Mouse (Mus musculus) hematopoietic stem cell, adult 5-6 weeks (primary cell): ENCODE results near the gene Adat1. TPM values are rescaled to one million over a fixed set of nuclear protein-coding genes. Genes with fewer than 3 reads are reported as not detected.
"Not testable (repeated sequence)": the region's sequence is repeated elsewhere in the genome, so short reads cannot be mapped to it uniquely, and the experiment has no call there.

ENCODE experiments used
- ATAC-seq, 2 experiments: fragments of 125-278 bp in 1 of 2; replicated peaks in 1 of 2; 2 replicates each; pipeline ENCODE4 v1.8.0; 2016 to 2017; ENCODE audit warnings: inconsistent platforms in 2 of 2, mild to moderate bottlenecking in 2 of 2, moderate number of reproducible peaks in 2 of 2, low read depth in 1 of 2, moderate TSS enrichment in 1 of 2; ENCODE audit not compliant: low FRiP score in 2 of 2, poor library complexity in 2 of 2, severe bottlenecking in 2 of 2, insufficient read depth in 1 of 2, low TSS enrichment in 1 of 2
- total RNA-seq: library from RNA; stranded (forward); fragments of 172-1452, 232-1000 nt; gene quantifications from 2 replicates; pipeline ENCODE4 v1.2.3, GENCODE M21; 2017

Gene Adat1
- total RNA-seq, 1 experiment from 2014 or later, result 5.6 TPM

DNA sequence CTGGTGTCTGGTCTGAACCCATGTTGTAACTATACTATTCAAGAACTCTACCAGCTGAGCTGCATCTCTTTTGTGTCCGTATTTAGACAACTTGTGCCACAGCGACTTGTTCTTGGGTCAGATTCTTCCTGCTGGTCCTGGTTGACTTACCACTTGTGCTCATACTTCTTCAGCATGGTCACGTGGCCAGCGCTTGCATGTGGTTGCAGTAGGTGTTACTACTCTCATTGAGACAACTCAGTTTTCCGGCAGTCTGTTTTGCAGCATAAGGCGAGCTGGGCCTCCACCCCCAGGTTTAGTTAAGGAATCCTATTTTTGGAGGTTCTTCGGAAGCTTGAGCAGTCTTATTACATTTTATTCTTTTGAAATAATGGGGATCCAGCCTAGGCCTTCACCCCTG lies 40.8 kb downstream of the Adat1 start:
- no peak for ATAC-seq

DNA sequence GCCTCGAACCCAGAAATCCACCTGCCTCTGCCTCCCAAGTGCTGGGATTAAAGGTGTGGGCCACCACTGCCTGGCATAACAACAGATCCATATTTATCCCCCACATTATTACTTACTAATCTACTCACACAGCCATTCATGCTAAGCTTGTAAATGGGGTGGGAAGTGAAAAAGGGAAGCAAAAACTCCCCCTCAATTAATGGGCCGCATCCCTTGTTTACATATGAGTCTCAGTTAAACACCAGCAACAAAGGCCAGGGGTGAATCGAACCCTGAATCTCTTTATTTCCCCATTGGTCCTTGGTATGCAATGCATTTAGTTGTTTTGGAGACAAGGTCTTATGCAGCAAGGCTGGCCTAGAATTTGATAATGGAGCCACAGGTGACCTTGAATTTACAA lies 41.3 kb downstream of the Adat1 start:
- no peak for ATAC-seq

DNA sequence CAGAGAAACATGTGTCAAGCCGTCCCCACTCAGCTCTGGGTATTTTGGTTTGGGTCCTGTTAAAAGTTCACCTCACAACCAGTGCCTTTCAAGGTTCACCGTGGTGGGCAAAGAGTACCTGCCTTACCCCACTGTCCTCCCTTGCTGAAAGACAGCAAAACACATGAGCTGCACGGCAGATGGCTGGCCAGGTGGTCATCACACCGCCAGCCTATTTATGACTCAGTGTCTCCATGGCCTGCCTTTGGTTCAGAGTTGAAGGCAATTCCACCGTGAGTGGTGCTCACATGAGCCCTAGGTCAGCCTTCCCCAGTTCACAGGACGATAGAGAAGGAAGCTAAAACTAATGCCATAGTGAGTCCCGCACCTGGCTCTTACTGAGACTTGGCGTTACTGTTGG lies 44.1 kb downstream of the Adat1 start:
- no peak for ATAC-seq

DNA sequence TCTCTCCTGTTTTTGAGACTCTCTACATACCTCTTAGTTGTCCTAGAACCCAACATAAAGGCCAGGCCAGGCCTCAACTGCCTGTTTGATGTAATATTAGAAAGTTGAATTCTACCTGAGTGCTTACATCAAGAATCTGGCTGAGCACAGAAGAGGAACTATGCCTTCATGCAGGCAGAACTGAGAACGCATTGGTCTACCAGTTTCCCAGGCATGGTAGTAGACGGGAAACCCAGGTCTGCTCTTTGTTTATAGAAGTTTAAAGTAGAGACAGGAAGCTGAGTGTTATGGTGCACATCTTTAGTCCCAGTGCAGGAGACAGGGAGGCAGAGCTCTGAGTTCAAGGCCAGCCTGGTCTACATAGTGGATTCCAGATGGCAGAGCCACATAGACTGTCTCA lies 45.0 kb downstream of the Adat1 start:
- no peak for ATAC-seq

DNA sequence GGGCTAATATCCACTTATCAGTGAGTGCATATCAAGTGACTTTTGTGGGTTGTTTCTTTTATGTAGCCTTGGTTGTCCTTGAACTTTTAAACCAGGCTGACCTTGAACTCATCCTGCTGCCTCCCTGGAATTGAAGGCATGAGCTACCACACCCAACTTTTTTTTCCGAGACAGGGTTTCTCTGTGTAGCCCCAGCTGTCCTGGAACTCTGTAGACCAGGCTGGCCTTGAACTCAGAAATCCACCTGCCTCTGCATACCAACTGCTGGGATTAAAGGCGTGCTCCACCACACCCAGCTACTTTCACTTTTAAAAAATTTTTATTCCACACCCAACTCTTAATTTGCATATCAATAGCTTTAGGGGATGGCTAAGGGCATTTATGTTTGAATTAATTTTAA lies 48.6 kb downstream of the Adat1 start:
- ATAC-seq, result no peak

DNA sequence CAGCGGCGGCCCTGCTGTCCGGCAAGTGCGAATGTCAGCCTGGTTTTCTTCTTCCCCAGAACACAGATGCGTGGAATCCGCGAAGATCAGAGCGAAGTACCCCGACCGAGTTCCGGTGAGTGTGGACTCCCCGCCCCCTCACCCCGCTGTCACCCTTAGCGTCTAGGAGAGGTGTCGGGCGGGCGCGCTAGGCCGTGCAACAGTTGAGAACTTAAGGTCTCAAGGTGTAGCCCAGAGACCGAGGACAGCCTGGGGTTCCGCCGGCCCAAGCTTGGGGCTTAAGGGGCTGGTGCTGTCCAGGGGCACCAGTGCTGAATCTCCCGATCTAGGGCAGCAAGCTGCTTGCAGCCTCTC lies 51.0 kb downstream of the Adat1 start:
- peak; percentile 44 to 49 for ATAC-seq

DNA sequence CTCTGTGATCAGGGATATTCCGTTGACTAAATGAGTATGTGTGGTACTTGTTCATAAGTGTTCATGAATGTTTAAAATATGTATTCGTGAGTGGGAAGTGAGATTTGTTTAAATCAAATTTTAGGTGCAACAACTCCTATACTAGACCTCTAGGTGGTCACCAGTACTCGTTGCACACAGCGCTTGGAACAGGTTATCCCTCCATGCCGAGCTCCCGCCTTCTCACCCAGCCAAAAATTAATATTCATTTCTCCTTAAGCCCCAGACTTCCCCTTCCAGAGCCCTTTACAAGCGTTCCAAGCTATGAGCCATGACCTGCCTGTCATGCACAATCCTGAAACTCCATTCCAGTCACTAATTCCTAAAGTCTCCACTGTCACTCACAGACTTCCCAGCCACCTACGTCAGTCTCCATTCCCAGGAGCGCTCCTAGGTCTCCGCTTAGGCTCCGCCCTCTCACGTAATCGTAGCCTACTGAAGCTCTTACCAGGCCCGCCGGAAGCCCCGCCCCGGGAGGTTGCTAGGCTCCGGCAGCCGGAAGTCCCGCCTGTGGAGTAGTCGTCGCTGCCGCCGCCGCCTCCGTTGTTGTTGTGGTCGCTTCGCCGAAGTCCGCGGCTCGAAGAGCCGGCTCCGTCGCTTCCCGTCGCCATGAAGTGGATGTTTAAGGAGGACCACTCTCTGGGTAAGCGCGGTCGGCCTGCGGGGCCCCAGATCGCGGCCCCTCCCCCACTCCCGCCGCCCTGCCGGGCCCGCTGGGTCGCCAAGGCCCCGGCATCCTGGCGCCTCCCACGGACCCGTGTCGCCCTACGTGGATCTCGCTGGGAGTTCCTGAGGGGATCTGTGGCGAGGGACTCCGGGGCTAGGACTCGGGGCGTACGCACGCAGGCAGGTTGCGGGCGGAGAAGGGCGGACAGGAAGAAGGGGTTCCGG lies 51.7 kb downstream of the Adat1 start, which contains the start of gene Gabarapl2:
Gene Gabarapl2 (plus strand): TSS at position 533 of the 930 bp plus-strand sequence.
- peak; percentile 92 to 94 for ATAC-seq

DNA sequence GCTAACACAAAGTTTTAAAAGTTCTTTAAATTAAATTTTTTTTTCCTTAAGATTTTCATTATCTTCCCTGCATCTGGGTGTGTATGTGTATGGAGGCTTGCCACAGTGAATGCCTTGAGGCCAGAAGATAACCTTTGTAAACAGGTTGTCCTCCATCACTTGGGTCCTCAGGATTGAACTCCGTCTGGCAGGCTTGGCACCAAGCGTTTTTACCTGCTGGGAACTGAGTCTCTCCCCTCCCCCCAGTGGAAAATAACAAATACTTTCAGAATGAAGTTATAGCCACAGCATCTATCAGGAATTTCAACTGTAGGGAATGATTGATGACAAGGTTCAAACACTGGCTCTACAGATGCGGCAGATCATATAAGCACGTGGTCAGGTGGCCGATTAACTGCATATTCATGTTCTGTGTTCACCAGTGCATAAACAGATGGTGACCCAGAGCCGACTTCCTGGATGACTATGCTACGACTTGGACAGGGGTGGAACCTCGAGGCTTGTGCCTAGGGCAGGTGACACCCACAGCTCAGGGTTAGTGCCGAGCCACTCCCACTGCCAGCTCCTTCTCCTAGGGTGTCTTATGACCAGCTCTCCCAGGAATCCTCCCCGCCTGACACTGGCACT lies 52.5 kb downstream of the Adat1 start:
- peak; percentile 74 to 78 for ATAC-seq

DNA sequence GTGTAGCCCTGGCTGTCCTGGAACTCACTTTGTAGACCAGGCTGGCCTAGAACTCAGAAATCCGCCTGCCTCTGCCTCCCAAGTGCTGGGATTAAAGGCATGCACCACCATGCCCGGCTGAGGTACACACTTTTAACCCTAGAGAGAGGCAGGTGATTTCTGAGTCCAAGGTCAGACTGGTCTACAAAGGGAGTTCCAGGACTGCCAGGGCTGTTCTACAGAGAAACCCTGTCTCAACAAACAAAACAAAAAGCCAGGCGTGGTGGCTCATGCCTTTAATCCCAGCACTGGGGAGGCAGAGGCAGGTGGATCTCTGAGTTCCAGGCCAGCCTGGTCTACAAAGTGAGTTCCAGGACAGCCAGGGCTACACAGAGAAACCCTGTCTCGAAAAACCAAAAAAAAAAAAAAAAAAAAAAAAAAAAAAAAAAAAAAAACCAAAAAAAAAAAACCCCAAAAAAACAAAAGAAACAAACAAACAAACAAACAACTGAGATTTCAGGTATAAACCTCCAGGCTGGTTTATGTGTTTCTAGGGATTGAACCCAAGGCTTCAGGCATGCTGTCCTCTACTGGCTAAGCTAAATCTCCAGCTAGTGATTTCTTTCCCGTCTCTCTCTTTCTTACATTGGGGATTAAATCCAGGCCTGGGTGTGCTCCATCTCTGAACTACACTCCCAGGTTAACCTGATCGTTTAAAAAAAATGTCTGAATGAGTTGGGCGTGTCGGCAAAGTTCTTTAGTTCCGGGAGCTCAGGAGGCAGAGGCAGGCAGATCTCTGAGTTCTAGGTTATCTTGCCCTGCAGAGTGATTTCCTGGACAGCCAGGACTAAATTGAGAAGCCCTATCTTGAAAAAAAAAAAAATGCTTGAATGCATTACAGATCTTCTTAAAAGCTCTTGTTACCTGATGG lies 53.8 kb downstream of the Adat1 start:
- ATAC-seq, result not testable (repeated sequence)

DNA sequence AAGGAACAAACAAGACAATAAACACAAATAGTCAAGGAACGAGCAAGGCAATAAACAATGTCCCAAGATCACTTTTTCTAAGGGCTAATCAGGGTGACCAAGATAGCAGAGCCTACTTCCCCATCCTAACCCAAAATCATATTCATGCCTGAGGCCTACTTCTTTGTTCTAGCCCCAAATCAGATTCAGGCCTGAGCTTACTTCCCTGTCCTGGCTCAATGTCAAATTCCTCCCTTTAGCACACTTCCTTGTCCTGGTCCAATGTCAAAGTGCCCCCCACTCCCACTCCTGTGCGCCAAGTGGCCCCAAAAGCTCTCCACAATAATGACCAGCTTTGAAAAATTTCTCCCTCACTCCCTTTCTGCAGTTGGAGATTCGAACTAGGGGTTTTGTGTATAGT lies 54.9 kb downstream of the Adat1 start:
- no peak for ATAC-seq

DNA sequence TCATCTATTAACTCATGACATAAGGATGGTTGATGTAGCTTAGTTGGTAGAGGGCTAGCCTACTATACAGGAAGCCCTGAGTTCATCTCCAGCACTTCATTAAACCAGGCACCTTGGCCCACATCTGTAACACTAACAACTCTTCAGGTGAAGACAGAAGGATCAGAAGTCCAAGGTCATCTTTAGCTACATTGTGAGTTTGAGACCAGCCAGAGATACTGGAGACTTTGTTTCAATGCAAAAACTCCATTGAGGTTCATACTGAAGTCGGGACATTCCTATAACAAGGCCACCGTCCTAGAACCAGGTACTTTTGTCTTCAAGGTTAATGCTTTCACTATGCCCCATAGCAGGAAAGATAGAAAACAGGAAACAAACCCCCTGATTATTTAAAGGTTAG lies 57.9 kb downstream of the Adat1 start:
- ATAC-seq, result no peak

DNA sequence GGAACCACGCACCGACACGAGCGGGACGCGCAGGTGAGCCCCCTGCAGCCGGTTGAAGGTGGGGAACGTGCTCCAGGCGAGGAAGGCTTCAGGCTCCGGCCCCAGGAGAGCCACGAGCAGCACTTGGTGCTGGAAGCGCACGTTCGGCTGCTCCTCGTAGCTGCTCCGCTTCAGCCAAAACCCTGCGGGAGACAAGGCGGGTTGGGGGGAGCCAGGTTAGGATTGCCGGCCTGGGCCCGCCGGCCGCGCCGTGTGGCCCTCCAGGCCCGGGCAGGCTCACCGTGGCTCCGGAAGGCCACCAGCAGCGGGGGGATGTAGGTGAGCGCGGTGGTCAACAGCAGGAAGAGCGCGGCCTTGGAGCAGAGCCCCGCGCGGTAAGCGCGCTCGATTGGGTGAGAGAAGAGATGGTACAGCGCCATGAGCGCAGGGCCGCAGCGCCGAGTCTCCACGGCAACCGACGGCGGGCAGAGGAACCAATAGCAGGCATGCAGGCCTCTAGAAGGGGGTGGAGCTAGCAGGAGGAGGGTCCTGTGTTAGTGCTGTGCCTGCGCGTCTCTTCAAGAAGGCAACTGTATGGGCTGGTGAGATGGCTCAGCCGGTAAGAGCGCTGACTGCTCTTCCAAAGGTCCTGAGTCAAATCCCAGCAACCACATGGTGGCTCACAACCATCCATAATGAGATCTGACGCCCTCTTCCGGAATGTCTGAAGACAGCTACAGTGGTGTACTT lies 58.6 kb downstream of the Adat1 start, which contains the start of gene Tmem231:
Gene Tmem231 (minus strand): TSS at position 534 of the 729 bp plus-strand sequence.
- ATAC-seq, result peak; percentile 100

DNA sequence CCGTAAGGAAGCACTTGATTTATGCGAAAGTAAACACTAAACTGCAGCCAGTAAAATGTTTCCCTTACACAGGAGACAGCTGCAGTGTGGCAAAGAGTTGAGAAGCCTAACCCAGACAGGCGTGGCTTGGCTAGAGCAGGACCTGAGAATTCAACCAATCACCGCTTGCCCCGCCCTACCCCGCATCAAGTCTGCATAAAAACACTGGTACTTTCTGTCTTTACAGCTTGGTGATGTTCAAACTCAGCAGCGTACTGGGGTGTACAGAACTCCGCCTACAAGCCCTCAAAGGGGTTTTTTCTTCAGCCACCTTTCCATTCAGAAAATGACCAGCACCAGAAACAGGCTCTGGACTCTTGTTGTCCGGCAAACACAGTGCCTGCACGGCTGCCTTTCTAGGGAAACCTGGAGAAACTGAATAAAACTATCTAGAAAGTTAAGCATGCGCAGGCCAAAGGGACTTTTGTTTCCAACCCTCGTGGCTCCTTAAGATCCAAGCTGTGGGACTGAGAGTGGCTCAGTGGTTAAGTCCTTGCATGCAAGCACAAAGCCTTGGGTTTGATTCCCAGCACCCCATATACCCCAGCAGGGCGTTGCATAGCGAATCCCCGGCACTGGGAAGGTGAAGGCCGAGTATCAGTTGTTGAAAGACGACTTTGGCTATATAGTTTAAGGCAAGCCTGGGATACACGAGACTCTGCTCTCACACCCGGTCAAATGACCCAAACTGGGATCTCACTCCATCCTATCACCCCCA lies 59.3 kb downstream of the Adat1 start:
- ATAC-seq, result peak; percentile 65 to 69

DNA sequence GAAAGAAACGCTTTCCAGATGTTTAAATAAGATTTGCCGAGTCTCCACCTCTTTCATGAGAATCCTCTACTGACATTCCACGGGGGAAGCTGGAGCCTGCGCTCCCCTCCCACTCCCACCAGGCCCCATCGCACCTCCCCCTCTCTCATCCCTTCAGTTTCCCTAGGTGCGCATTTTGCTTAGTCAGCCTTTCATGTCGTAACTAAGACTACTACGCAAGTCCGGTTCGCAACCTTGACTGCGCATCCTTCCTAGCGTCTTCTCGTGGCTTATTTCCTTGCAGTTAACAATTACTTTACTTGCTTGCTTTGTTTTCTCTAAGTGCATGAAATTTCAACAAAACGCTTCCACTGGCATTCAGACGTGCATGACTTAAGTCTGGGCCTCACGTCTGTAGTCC lies 60.4 kb downstream of the Adat1 start:
- no peak for ATAC-seq

DNA sequence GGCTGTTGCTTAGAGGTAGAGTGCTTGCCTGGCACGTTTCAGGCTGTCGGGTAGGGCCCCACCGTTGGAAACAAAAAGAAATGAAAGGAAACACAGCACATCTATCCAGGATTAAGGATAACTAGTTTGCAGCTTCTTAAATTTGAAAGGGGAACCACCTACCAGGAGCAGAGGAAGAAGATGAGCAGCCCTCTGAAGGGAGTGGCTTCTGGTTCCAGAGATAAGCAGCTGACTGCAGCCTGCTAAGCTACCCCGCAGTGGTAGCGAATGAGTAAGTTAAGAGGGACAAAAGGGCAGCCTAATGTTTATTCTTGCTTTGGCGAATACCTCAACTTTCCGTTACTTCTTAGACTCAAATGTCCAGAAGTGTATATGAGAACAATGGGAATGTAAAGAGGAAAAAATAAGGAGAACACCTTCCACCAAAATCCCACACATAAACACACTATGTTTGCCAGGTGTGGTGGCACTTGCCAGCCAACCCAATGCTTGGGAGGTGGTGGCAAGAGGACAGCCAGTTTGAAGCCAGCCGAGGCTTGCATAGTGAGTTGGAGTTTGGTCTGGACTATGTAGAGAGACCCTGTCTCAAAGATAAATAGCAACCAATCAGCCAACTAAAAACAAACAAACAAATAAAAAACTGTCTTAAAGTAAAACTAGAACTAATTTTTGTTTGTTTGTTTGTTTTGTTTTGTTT lies 62.3 kb downstream of the Adat1 start:
- ATAC-seq, result no peak

DNA sequence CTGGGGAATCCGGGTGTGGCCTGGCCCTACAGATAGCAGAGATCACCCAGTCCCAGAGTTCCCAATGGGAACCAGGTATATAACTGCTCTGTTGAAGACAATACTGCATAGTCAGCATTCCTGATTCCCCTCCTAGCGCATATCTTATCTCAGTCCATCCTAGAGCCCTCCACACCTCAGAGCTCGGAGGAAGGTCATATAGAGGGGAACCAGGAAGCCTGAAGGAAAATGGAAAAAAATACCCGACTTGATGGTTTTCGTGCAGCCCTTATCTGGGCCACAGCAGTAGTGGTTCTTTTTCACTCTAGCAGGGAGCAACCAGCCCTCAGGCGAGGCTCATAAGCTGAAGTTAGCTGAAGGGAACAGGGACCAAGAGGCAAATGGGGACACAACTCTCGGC lies 67.1 kb downstream of the Adat1 start:
- no peak for ATAC-seq
